Mouse (Mus musculus): ENCODE measurements around the gene N4bp2l1. TPM values are rescaled to one million over a fixed set of nuclear protein-coding genes. Genes with fewer than 3 reads are reported as not detected.

Gene N4bp2l1
- polyA plus RNA-seq, 1 experiment from 2014 or later, result 9.4 TPM

DNA sequence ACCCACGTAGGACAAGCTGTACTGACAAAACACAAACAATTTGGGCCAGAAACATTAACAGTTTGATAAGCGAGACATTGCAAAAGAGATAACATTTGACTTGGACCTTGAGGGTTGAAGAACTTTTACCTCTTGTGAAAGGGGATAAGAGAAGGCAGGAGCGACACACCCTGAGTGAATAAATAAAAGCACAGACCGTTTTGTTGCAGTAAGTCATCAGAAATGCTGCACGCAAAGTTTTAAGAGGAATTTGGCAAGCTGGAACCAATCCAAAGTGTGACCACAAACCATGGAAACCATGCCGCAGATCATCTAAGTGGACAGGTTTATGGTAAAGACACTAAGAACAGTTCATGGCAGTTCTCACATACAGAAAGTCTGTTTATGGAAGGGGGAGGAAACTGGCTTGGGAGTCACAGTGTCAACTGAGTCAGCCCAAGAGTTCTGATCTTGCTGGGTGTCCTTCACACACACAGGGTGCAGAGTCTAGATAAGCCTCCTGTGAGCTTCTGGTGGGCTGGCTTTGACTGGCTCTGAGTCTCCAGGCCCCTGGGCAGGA, 18.3 kb downstream of the N4bp2l1 start:
- ATAC-seq, result peak; percentile 97
- peaks cover 65% of the 10 kb centered on the region for H3K4me1 ChIP-seq
- no peaks in the 10 kb centered on the region for H3K9me3 ChIP-seq (replicated peaks)
- H3K36me3 ChIP-seq, result peaks cover 12% of the 10 kb centered on the region; the same call in 1 of the 2 replicates
- no peaks in the 10 kb centered on the region for H3K27me3 ChIP-seq (replicated peaks)
- H3K4me2 ChIP-seq, result peak overlapping the region; percentile 63
- H3K27ac ChIP-seq, result peak overlapping the region; percentile 94
- whole genome bisulfite sequencing (ENCODE audit: insufficient replicate concordance), result 19% methylated on average over 6 of the region's 6 CpGs
- H3K9ac ChIP-seq, result peak overlapping the region; percentile 32; the same call in 1 of the 2 replicates
- peak overlapping the region; percentile 25; the same call in 1 of the 2 replicates for H3K4me3 ChIP-seq

GRCm38 (mm10) chr5:150576832-150577231, 20.2 kb downstream of the N4bp2l1 start:
- Histone ChIP-seq H3K27me3 (replicated peaks) (no peaks in the 10 kb centered on the region), H3K9me3 (replicated peaks) (no peaks in the 10 kb centered on the region), H3K4me1 (peaks cover 54% of the 10 kb centered on the region), H3K4me3 (no peak overlapping the region), H3K9ac (no peak overlapping the region), H3K4me2 (no peak overlapping the region), H3K36me3 (peaks cover 31% of the 10 kb centered on the region), H3K27ac (peak overlapping the region; percentile 94)
- no peak for ATAC-seq
- 81% methylated on average over 11 of the region's 11 CpGs for WGBS (ENCODE audit: insufficient replicate concordance)

- Histone ChIP-seq H3K9ac (no peak overlapping the region), H3K9me3 (replicated peaks) (no peaks in the 10 kb centered on the region), H3K4me2 (no peak overlapping the region), H3K4me3 (no peak overlapping the region), H3K27me3 (replicated peaks) (no peaks in the 10 kb centered on the region), H3K4me1 (peaks cover 39% of the 10 kb centered on the region), H3K27ac (0 out of 2 replicates have a peak overlapping the region, but pooled peaks have one; percentile 41), H3K36me3 (peaks cover 48% of the 10 kb centered on the region)
- ATAC-seq, result no peak
- 75% methylated on average over 5 of the region's 5 CpGs for WGBS (ENCODE audit: insufficient replicate concordance)
Observed at GRCm38 (mm10) chr5:150574885-150575284, 22.1 kb downstream of the N4bp2l1 start.

GRCm38 (mm10) chr5:150574403-150574802, 22.6 kb downstream of the N4bp2l1 start:
- Histone ChIP-seq H3K36me3 (peaks cover 53% of the 10 kb centered on the region), H3K9ac (no peak overlapping the region), H3K4me2 (no peak overlapping the region), H3K9me3 (replicated peaks) (no peaks in the 10 kb centered on the region), H3K27ac (no peak overlapping the region), H3K4me3 (no peak overlapping the region), H3K27me3 (replicated peaks) (no peaks in the 10 kb centered on the region), H3K4me1 (peaks cover 34% of the 10 kb centered on the region)
- no peak for ATAC-seq
- 78% methylated on average over 3 of the region's 3 CpGs for WGBS (ENCODE audit: insufficient replicate concordance)

DNA sequence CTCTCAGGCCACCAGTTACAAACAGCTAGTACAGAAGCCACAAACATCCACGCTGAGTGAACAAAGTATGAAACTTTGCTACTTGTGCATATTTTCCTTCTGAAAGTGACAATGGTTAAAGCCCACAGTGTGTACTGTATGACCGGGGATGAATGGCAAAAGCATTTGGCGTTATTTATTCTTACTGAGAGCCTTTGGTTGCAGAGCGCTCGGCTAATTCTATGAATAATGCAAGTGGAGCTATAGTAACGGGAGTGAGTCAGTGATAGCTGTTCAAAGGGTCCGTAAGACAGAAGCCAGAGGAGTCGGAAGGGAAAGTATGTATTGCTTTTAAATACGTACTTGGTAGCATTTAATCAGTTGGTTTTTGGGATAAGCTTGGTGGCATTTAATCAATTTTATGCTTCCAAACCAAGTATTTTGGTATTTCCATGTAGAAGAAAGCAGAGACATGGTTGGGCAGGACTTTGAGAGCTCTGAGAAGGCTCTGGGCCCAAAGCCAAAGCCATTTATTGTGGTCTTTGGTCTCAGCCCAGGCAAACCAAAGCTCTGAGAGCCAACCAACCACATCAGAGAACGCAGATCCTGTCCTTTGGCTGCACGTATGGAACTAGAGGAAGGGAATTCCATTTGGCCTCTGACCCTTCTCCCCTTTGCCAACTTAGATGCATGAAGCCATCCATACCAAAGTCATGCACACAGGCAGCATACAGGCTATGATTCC, 26.3 kb downstream of the N4bp2l1 start:
- WGBS (ENCODE audit: insufficient replicate concordance), result 89% methylated on average over 11 of the region's 11 CpGs
- Histone ChIP-seq H3K27ac (no peak overlapping the region), H3K27me3 (replicated peaks) (no peaks in the 10 kb centered on the region), H3K4me1 (no peaks in the 10 kb centered on the region), H3K9me3 (replicated peaks) (no peaks in the 10 kb centered on the region), H3K9ac (no peak overlapping the region), H3K36me3 (peaks cover 84% of the 10 kb centered on the region), H3K4me3 (no peak overlapping the region), H3K4me2 (no peak overlapping the region)
- no peak for ATAC-seq

GRCm38 (mm10) chr5:150566971-150567370, 30.0 kb downstream of the N4bp2l1 start:
- H3K36me3 ChIP-seq, result peaks cover 92% of the 10 kb centered on the region
- WGBS (ENCODE audit: insufficient replicate concordance), result 93% methylated on average over 5 of the region's 5 CpGs
- no peaks in the 10 kb centered on the region for H3K27me3 ChIP-seq (replicated peaks)
- no peaks in the 10 kb centered on the region for H3K9me3 ChIP-seq (replicated peaks)
- ATAC-seq, result no peak
- H3K4me3 ChIP-seq, result no peak overlapping the region
- no peaks in the 10 kb centered on the region for H3K4me1 ChIP-seq
- H3K4me2 ChIP-seq, result no peak overlapping the region
- H3K27ac ChIP-seq, result no peak overlapping the region
- no peak overlapping the region for H3K9ac ChIP-seq

DNA sequence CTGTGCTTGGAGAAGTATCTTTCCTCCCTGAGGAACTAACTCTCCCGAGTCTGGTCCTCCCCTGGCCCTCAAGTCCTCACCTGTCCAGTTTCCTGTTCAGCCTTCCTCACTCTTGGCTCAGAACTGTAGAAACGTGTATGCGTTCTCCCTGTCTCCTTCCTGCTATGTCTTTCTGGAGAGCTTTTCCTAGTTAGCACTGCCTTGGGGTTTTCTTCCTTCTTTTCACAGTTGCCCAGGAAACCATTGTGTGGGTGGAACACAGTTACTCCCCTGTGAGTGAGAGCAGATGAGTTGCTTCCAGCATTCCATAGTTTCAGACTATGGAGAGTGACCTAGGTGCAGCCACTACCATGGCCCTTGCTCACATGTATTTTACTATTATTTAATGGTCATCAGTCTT, 30.8 kb downstream of the N4bp2l1 start:
- WGBS (ENCODE audit: insufficient replicate concordance), result 67% methylated on average over 3 of the region's 3 CpGs
- H3K27me3 ChIP-seq (replicated peaks), result no peaks in the 10 kb centered on the region
- H3K9ac ChIP-seq, result no peak overlapping the region
- no peak overlapping the region for H3K4me3 ChIP-seq
- ATAC-seq, result no peak
- no peaks in the 10 kb centered on the region for H3K9me3 ChIP-seq (replicated peaks)
- peaks cover 3% of the 10 kb centered on the region; the same call in 1 of the 2 replicates for H3K4me1 ChIP-seq
- H3K27ac ChIP-seq, result no peak overlapping the region
- peaks cover 94% of the 10 kb centered on the region for H3K36me3 ChIP-seq
- no peak overlapping the region for H3K4me2 ChIP-seq

DNA sequence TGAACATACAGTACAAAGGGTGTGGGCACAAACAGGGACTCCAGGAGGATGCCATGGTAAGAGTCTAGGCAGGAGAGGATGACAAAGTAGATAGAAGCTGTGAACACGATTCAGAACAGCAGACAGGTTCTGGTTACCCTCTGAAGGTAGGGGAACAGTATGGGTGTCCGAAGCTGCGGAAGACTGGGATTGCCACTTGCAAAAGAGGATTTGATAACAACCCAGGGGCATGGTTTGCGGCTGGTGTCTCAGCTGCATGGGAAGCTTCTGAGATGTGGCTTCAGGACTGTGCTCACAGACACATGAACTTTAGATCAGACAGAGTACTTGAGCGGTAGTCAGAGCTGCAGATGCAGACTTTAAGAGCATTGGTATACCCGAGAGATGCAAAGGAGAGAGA, 32.6 kb downstream of the N4bp2l1 start:
- WGBS (ENCODE audit: insufficient replicate concordance), result 90% methylated on average over 6 of the region's 6 CpGs

DNA sequence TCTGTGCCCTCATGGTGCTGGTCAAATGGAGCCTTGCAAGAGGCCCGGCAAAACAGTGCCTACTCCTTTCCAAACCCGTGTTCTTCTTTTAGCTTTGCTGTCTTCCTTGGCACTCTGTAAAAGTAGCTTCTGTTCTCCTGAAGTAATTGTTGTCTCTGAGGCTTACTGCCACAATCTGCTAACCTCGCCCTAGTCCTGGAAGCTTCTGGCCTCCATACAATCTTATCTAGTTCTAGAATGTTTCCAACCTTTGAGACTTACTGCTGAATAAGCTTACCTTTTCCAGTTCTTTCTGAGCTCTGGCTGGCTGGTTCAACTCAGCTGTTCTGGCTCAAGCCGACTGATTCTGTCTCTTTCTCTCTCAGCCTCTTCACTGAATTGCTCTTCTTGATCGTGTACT, 35.2 kb downstream of the N4bp2l1 start:
- no peak overlapping the region for H3K9ac ChIP-seq
- no peaks in the 10 kb centered on the region for H3K27me3 ChIP-seq (replicated peaks)
- WGBS (ENCODE audit: insufficient replicate concordance), result 76% methylated on average over 5 of the region's 5 CpGs
- H3K27ac ChIP-seq, result no peak overlapping the region
- no peak for ATAC-seq
- H3K4me2 ChIP-seq, result no peak overlapping the region
- no peak overlapping the region for H3K4me3 ChIP-seq
- H3K4me1 ChIP-seq, result peaks cover 3% of the 10 kb centered on the region; the same call in 1 of the 2 replicates
- peaks cover 97% of the 10 kb centered on the region for H3K36me3 ChIP-seq
- no peaks in the 10 kb centered on the region for H3K9me3 ChIP-seq (replicated peaks)

More for the DNA sequence above, 32.6 kb downstream of the N4bp2l1 start:
- no peak for ATAC-seq
- Histone ChIP-seq H3K27me3 (replicated peaks) (no peaks in the 10 kb centered on the region), H3K27ac (no peak overlapping the region), H3K9me3 (replicated peaks) (no peaks in the 10 kb centered on the region), H3K36me3 (peaks cover 94% of the 10 kb centered on the region), H3K9ac (no peak overlapping the region), H3K4me2 (no peak overlapping the region), H3K4me1 (peaks cover 3% of the 10 kb centered on the region; the same call in 1 of the 2 replicates), H3K4me3 (no peak overlapping the region)

- Histone ChIP-seq H3K9ac (no peak overlapping the region), H3K4me1 (peaks cover 3% of the 10 kb centered on the region; the same call in 1 of the 2 replicates), H3K27ac (no peak overlapping the region), H3K4me2 (no peak overlapping the region), H3K9me3 (replicated peaks) (no peaks in the 10 kb centered on the region), H3K4me3 (no peak overlapping the region), H3K27me3 (replicated peaks) (no peaks in the 10 kb centered on the region), H3K36me3 (peaks cover 95% of the 10 kb centered on the region)
- ATAC-seq, result no peak
Observed at GRCm38 (mm10) chr5:150561376-150561775, 35.6 kb downstream of the N4bp2l1 start.

DNA sequence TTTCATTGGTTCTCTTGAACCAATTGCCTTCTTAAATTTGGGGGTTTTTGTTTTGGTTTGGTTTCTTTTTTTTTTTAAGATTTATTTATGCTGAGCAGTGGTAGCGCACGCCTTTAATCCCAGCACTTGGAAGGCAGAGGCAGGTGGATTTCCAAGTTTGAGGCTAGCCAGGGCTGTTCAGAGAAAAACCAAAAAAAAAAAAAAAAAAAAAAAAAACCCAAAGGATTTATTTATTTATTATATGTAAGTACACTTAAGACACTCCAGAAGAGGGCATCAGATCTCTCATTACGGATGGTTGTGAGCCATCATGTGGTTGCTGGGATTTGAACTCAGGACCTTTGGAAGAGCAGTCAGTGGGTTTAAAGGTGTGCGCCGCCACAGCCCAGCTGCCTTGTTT, 36.1 kb downstream of the N4bp2l1 start:
- Histone ChIP-seq H3K4me3 (no peak overlapping the region), H3K9ac (no peak overlapping the region), H3K27ac (no peak overlapping the region), H3K9me3 (replicated peaks) (no peaks in the 10 kb centered on the region), H3K4me1 (peaks cover 3% of the 10 kb centered on the region; the same call in 1 of the 2 replicates), H3K36me3 (peaks cover 91% of the 10 kb centered on the region), H3K27me3 (replicated peaks) (no peaks in the 10 kb centered on the region), H3K4me2 (no peak overlapping the region)
- WGBS (ENCODE audit: insufficient replicate concordance), result 94% methylated on average over 5 of the region's 5 CpGs
- no peak for ATAC-seq

- no peak overlapping the region for H3K4me3 ChIP-seq
- H3K27ac ChIP-seq, result no peak overlapping the region
- H3K9ac ChIP-seq, result no peak overlapping the region
- H3K4me2 ChIP-seq, result no peak overlapping the region
- no peaks in the 10 kb centered on the region for H3K27me3 ChIP-seq (replicated peaks)
- ATAC-seq, result no peak
- WGBS (ENCODE audit: insufficient replicate concordance), result 86% methylated on average over 6 of the region's 6 CpGs
- H3K9me3 ChIP-seq (replicated peaks), result no peaks in the 10 kb centered on the region
- H3K4me1 ChIP-seq, result peaks cover 3% of the 10 kb centered on the region; the same call in 1 of the 2 replicates
- peaks cover 93% of the 10 kb centered on the region for H3K36me3 ChIP-seq
Observed at GRCm38 (mm10) chr5:150559519-150560103, 37.4 kb downstream of the N4bp2l1 start.
